Mouse (Mus musculus): ENCODE results near the gene Plekha4.

- TF ChIP-seq CTCF (IDR thresholded peaks at IDR 0.05; ENCODE audit: insufficient read depth, low read depth, low read length) = no peak
- TF ChIP-seq POLR2A (IDR thresholded peaks at IDR 0.05; ENCODE audit: insufficient read depth, low read depth, low read length) = no peak
Measured at GRCm38 (mm10) chr7:45478774-45479173, 47.4 kb upstream of the Plekha4 start.

All from olfactory bulb, adult 2 months (tissue).